Comparison of ENCODE assay signal across 24 mouse cellular contexts in the genomic region with DNA sequence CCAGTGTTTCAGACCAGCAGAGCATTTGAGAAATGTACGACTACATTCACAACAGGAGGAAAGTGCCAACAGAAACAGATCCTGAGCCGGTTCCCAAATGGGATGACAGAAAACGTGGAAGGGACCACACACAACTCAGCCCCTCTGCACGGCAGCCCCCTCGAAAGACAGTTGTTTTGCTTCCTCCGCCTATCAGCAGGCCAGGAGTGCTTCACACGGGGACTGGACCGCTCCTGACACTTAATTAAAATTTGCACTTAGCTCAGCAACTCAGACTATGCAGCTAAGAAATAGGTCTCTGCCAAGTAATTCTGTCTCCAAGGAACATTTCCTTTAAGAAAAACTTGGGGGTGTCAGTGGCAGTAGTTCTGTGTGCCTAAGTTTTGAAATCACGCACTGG.
DNase-seq lines count a peak whose midpoint lies in the region; ATAC-seq and TF ChIP-seq lines count a peak whose summit lies in the region.
"Had no signal": no experiment of that assay in that cellular context is flagged by ENCODE, and none has a peak within 500 bp of the region (broad histone marks: within the 10 kb centered on the region; RNA-seq: fewer than 3 reads in every experiment).

No protein-coding gene starts in this region.

- DNase-seq in heart, adult 8-10 months (ENCODE audit: low spot score), result no peak
- DNase-seq in hindbrain, postnatal 0 days (ENCODE audit: low spot score), result no peak
- peak; percentile 10 for DNase-seq in lung, postnatal 0 days (ENCODE audit: low spot score)
- no peak for DNase-seq in lung, postnatal 36 days
- no peak for DNase-seq in limb, embryonic 14.5 days (ENCODE audit: low spot score)
- no peak for DNase-seq in layer of hippocampus, postnatal 25 days (ENCODE audit: extremely low spot score in 1 of 2, low spot score in 1 of 2)
- DNase-seq: adrenal gland, adult 8-10 months; adrenal gland, postnatal 36 days; B cell, adult 2 months; cerebellum, adult 11 months; cerebellum, adult 8-10 months; cerebellum, postnatal 14 days; embryo, embryonic 11 days; gastrocnemius, postnatal 10 days; heart, adult 18-20 months had no signal

- no peak overlapping the region for H3K27ac ChIP-seq in heart, embryonic 11.5 days (ENCODE audit: low read depth, low read length)
- H3K27ac ChIP-seq in hindbrain, postnatal 0 days, result no peak overlapping the region
- no peak overlapping the region for H3K27ac ChIP-seq in hindbrain, embryonic 13.5 days
- no peak overlapping the region for H3K27ac ChIP-seq in lung, postnatal 0 days (ENCODE audit: low read length)
- H3K27ac ChIP-seq in limb, embryonic 14.5 days (replicated peaks; ENCODE audit: low read depth, low read length), result no peak overlapping the region
- H3K27ac ChIP-seq: embryonic facial prominence, embryonic 15.5 days; forebrain, embryonic 10.5 days; hindbrain, embryonic 12.5 days had no signal

- WGBS in heart, embryonic 11.5 days (ENCODE audit: insufficient replicate concordance), result 32% methylated on average over 9 of the region's 9 CpGs
- 44% methylated on average over 9 of the region's 9 CpGs for WGBS in hindbrain, postnatal 0 days
- 63% methylated on average over 9 of the region's 9 CpGs for WGBS in hindbrain, embryonic 13.5 days
- WGBS in lung, postnatal 0 days, result 33% methylated on average over 9 of the region's 9 CpGs
- WGBS in limb, embryonic 14.5 days, result 29% methylated on average over 9 of the region's 9 CpGs

- peak overlapping the region; percentile 24 for H3K4me2 ChIP-seq in heart, embryonic 11.5 days
- H3K4me2 ChIP-seq in hindbrain, postnatal 0 days (ENCODE audit: low read depth, low read length), result 0 out of 2 replicates have a peak overlapping the region, but pooled peaks have one; percentile 13
- H3K4me2 ChIP-seq in hindbrain, embryonic 13.5 days, result no peak overlapping the region
- no peak overlapping the region for H3K4me2 ChIP-seq in lung, postnatal 0 days (replicated peaks; ENCODE audit: low read depth, low read length)
- no peak overlapping the region for H3K4me2 ChIP-seq in limb, embryonic 14.5 days (replicated peaks; ENCODE audit: low read depth, low read length, severe bottlenecking)
- H3K4me2 ChIP-seq: embryonic facial prominence, embryonic 15.5 days; hindbrain, embryonic 12.5 days had no signal

- no peaks in the 10 kb centered on the region for H3K4me1 ChIP-seq in heart, embryonic 11.5 days (ENCODE audit: control insufficient read depth, insufficient read depth, low read length)
- H3K4me1 ChIP-seq in hindbrain, postnatal 0 days (ENCODE audit: insufficient read depth, low read length), result no peaks in the 10 kb centered on the region
- no peaks in the 10 kb centered on the region for H3K4me1 ChIP-seq in hindbrain, embryonic 13.5 days (replicated peaks)
- no peaks in the 10 kb centered on the region for H3K4me1 ChIP-seq in lung, postnatal 0 days (ENCODE audit: insufficient read depth, low read depth, low read length)
- H3K4me1 ChIP-seq in limb, embryonic 14.5 days (ENCODE audit: control insufficient read depth, insufficient read depth, low read length), result peaks cover 10% of the 10 kb centered on the region; the same call in 1 of the 2 replicates
- H3K4me1 ChIP-seq: embryonic facial prominence, embryonic 15.5 days; forebrain, embryonic 10.5 days; hindbrain, embryonic 12.5 days had no signal

- no peak for TF ChIP-seq POLR2A in limb, embryonic 14.5 days (IDR thresholded peaks at IDR 0.05; ENCODE audit: borderline replicate concordance, extremely low read depth, insufficient read depth, insufficient read length)

- no peak for ATAC-seq in heart, embryonic 11.5 days (replicated peaks; ENCODE audit: insufficient number of reproducible peaks, low FRiP score, low TSS enrichment)
- no peak for ATAC-seq in hindbrain, postnatal 0 days
- no peak for ATAC-seq in hindbrain, embryonic 13.5 days (ENCODE audit: low FRiP score)
- ATAC-seq in lung, postnatal 0 days, result no peak
- ATAC-seq in limb, embryonic 14.5 days (ENCODE audit: low FRiP score, low read depth), result peak; percentile 42; the same call in 1 of the 2 replicates
- ATAC-seq: CD4-positive, CD25-positive, alpha-beta regulatory T cell, adult 4 months; forebrain, embryonic 16.5 days had no signal

- H3K27me3 ChIP-seq in heart, embryonic 11.5 days (ENCODE audit: control insufficient read depth, insufficient read depth, low read length), result 0 out of 2 replicates have a peak, but pooled peaks cover 2% of the 10 kb centered on the region
- H3K27me3 ChIP-seq in hindbrain, postnatal 0 days (ENCODE audit: insufficient read depth, low read length), result no peaks in the 10 kb centered on the region
- no peaks in the 10 kb centered on the region for H3K27me3 ChIP-seq in hindbrain, embryonic 13.5 days
- no peaks in the 10 kb centered on the region for H3K27me3 ChIP-seq in lung, postnatal 0 days (replicated peaks; ENCODE audit: insufficient read depth, low read length)
- peaks cover 31% of the 10 kb centered on the region for H3K27me3 ChIP-seq in limb, embryonic 14.5 days (ENCODE audit: control insufficient read depth, insufficient read depth, low read length)
- H3K27me3 ChIP-seq: hindbrain, embryonic 12.5 days had no signal

- no peak for TF ChIP-seq EP300 in lung, postnatal 0 days (IDR thresholded peaks at IDR 0.05)

- TF ChIP-seq CTCF in hindbrain, postnatal 0 days (IDR thresholded peaks at IDR 0.05; ENCODE audit: low read depth), result no peak
- TF ChIP-seq CTCF in lung, postnatal 0 days (IDR thresholded peaks at IDR 0.05), result no peak

- no peak overlapping the region for H3K9ac ChIP-seq in heart, embryonic 11.5 days (ENCODE audit: low read depth, low read length)
- H3K9ac ChIP-seq in hindbrain, postnatal 0 days (replicated peaks; ENCODE audit: low read length), result no peak overlapping the region
- no peak overlapping the region for H3K9ac ChIP-seq in hindbrain, embryonic 13.5 days
- H3K9ac ChIP-seq in lung, postnatal 0 days (replicated peaks; ENCODE audit: low read depth), result no peak overlapping the region
- no peak overlapping the region for H3K9ac ChIP-seq in limb, embryonic 14.5 days (ENCODE audit: low read depth, low read length, severe bottlenecking)
- H3K9ac ChIP-seq: embryonic facial prominence, embryonic 15.5 days; hindbrain, embryonic 12.5 days had no signal

- no peaks in the 10 kb centered on the region for H3K36me3 ChIP-seq in heart, embryonic 11.5 days (ENCODE audit: control insufficient read depth, insufficient read depth, low read length)
- H3K36me3 ChIP-seq in hindbrain, postnatal 0 days (ENCODE audit: insufficient read depth, low read length), result no peaks in the 10 kb centered on the region
- H3K36me3 ChIP-seq in hindbrain, embryonic 13.5 days, result no peaks in the 10 kb centered on the region
- H3K36me3 ChIP-seq in lung, postnatal 0 days (ENCODE audit: insufficient read depth, low read length), result no peaks in the 10 kb centered on the region
- no peaks in the 10 kb centered on the region for H3K36me3 ChIP-seq in limb, embryonic 14.5 days (ENCODE audit: control insufficient read depth, insufficient read depth, low read length)
- H3K36me3 ChIP-seq: embryonic facial prominence, embryonic 15.5 days; forebrain, embryonic 10.5 days; G1E; hindbrain, embryonic 12.5 days had no signal

- H3K4me3 ChIP-seq in heart, embryonic 11.5 days (ENCODE audit: low read depth, low read length), result no peak overlapping the region
- no peak overlapping the region for H3K4me3 ChIP-seq in hindbrain, postnatal 0 days (ENCODE audit: low read length)
- H3K4me3 ChIP-seq in hindbrain, embryonic 13.5 days, result no peak overlapping the region
- H3K4me3 ChIP-seq in lung, postnatal 0 days (ENCODE audit: low read depth, low read length), result no peak overlapping the region
- no peak overlapping the region for H3K4me3 ChIP-seq in limb, embryonic 14.5 days (replicated peaks; ENCODE audit: low read length)
- H3K4me3 ChIP-seq: embryonic facial prominence, embryonic 15.5 days; erythroblast, embryonic 14.5 days; forebrain, embryonic 10.5 days; hindbrain, embryonic 12.5 days had no signal

- no peaks in the 10 kb centered on the region for H3K9me3 ChIP-seq in heart, embryonic 11.5 days (replicated peaks; ENCODE audit: control insufficient read depth, low read length)
- no peaks in the 10 kb centered on the region for H3K9me3 ChIP-seq in hindbrain, postnatal 0 days (ENCODE audit: low read length)
- no peaks in the 10 kb centered on the region for H3K9me3 ChIP-seq in hindbrain, embryonic 13.5 days
- no peaks in the 10 kb centered on the region for H3K9me3 ChIP-seq in lung, postnatal 0 days (ENCODE audit: low read length)
- no peaks in the 10 kb centered on the region for H3K9me3 ChIP-seq in limb, embryonic 14.5 days (ENCODE audit: control insufficient read depth, low read length)
- H3K9me3 ChIP-seq: embryonic facial prominence, embryonic 15.5 days; forebrain, embryonic 10.5 days; G1E; hindbrain, embryonic 12.5 days had no signal

Comparison
In these comparisons a context has a peak if more than half of its experiments do, and no peak if none do; other contexts are left out.
1. H3K4me2 ChIP-seq: peak in heart, embryonic 11.5 days (single experiment) and hindbrain, postnatal 0 days (single experiment); none in hindbrain, embryonic 13.5 days (single experiment), lung, postnatal 0 days (single experiment) and limb, embryonic 14.5 days (single experiment).